Mouse (Mus musculus) midbrain, embryonic 14.5 days (tissue): ENCODE data around the gene Cspg5. TPM values are rescaled to one million over a fixed set of nuclear protein-coding genes. Genes with fewer than 3 reads are reported as not detected.

Experiments used
- microRNA-seq: library from miRNA; unstranded; fragments of <30 nt; microRNA quantifications from one replicate; pipeline ENCODE4, GENCODE M21; 2016
- polyA plus RNA-seq: library from polyadenylated mRNA; unstranded; fragments of >200 nt; fragmentation: Nextera tagmentation; extraction: Ambion mirVana; gene quantifications from 2 replicates; pipeline ENCODE4 v1.2.1, GENCODE M21; 2014

Gene Cspg5
- polyA plus RNA-seq, 1 experiment from 2014 or later = 105 TPM

Small RNAs within 50 kb of the gene (microRNA-seq; reads per million reads assigned to microRNA genes)
- gene Mir6236 = 14.1 reads per million, percentile 37 among the genes with 10 or more reads in this experiment

Other genes starting within 250 kb of the Cspg5 start
- gene Smarcc1, start 126.1 kb upstream of the Cspg5 start, polyA plus RNA-seq = 93.2 and 139 TPM in 2 replicates
- 188 and 191 TPM in 2 replicates for gene Dhx30, start 126.0 kb upstream of the Cspg5 start, polyA plus RNA-seq
- gene Elp6, start 61.4 kb downstream of the Cspg5 start, polyA plus RNA-seq = 43.4 and 43.5 TPM in 2 replicates
- 50.5 and 52.4 TPM in 2 replicates for gene Scap, start 89.5 kb downstream of the Cspg5 start, polyA plus RNA-seq
- 22.1 and 22.4 TPM in 2 replicates for gene Ptpn23, start 164.4 kb downstream of the Cspg5 start, polyA plus RNA-seq
- 0.34 TPM in 1 of 2 replicates, not detected in the other for gene Ngp, start 176.0 kb downstream of the Cspg5 start, polyA plus RNA-seq
- 18.7 and 20.4 TPM in 2 replicates for gene Klhl18, start 232.9 kb downstream of the Cspg5 start, polyA plus RNA-seq
- 2.4 and 3.4 TPM in 2 replicates for gene Kif9, start 233.2 kb downstream of the Cspg5 start, polyA plus RNA-seq